Mouse (Mus musculus) ovary, adult 2 months (tissue): ENCODE data around the gene Ola1. TPM values are rescaled to one million over a fixed set of nuclear protein-coding genes. Genes with fewer than 3 reads are reported as not detected.

Experiments used
- polyA plus RNA-seq: library from polyadenylated mRNA; depleted of rRNA; stranded (reverse); fragments of >200 nt; gene quantifications from 2 replicates; pipeline ENCODE4 v1.2.3, GENCODE M21; 2012; rRNA removed

Gene Ola1
- polyA plus RNA-seq: 1.9 and 3.9 TPM in 2 replicates

DNA sequence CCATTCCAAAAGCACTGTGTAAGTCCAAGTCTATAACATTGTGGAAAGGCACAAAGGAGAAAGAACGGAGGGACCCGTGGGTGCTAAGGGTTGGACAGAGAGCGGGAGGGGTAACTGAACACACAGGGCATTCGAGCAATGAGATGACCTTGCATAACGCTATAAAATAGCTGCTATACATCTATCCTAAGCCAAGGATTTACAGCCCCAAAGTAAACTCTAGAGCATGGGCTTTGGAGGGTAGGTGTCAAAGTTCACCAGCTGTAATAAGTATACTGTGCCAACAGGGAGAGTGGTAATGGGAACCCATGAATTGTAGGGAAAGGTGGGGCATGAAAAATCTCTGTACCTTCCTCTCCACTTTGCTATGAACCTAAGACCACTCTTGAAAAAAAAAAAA lies at the start of gene Ola1:
Ola1 (minus strand) TSS at position 12 of the 400 bp plus-strand sequence.

Other genes starting within 250 kb of the Ola1 start
- gene Sp3, start 238.5 kb downstream of the Ola1 start, polyA plus RNA-seq: 23.9 and 30.1 TPM in 2 replicates
- not detected in 2 replicates for gene Gm11084, start 232.2 kb downstream of the Ola1 start, polyA plus RNA-seq
- gene Sp9, start 53.0 kb upstream of the Ola1 start, polyA plus RNA-seq: not detected in 2 replicates
- 3.4 and 4.2 TPM in 2 replicates for gene Scrn3, start 93.7 kb upstream of the Ola1 start, polyA plus RNA-seq
- 0.84 and 1.4 TPM in 2 replicates for gene Cir1, start 93.8 kb upstream of the Ola1 start, polyA plus RNA-seq
- 5.3 and 5.4 TPM in 2 replicates for gene Gpr155, start 167.6 kb upstream of the Ola1 start, polyA plus RNA-seq